Mouse (Mus musculus): Measurements from ENCODE around the gene Wdtc1.

DNA sequence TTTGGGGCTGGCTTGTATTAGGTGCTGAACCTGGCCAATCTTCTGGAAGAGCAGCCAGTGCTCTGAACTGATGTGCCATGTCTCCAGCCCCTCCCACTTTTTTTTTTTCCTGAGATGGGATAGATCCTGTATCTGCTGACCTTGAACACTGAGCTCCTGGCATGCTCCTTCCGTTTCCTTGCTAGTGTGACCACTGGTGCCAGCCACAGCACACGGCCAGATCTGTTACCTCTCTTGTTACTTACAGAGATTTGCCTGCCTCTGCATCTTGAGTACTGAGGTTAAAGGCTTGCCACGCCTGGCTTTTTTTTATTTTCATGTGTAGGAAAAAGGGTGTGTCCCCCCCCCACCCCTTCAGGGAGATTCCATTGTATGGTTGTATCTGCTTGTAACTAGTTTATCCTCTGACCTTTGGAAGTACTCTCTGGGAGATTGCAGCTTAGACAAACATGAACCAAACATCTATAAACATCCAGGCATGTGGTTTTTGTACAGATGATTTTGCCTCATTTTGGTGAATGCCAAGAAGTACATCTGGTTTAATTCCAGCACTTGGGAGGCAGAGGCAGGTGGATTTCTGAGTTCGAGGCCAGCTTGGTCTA, 66.7 kb downstream of the Wdtc1 start:
- no peak for TF ChIP-seq CTCF (IDR thresholded peaks at IDR 0.05; ENCODE audit: low read depth)
- no peak for TF ChIP-seq EP300 (IDR thresholded peaks at IDR 0.05; ENCODE audit: low read depth)

Measured in heart, postnatal 0 days (tissue).